Mouse (Mus musculus) ovary, adult 2 months (tissue): Measurements from ENCODE around the gene Mettl23. TPM values are rescaled to one million over a fixed set of nuclear protein-coding genes. Genes with fewer than 3 reads are reported as not detected.

ENCODE experiments used
- polyA plus RNA-seq: library from polyadenylated mRNA; depleted of rRNA; stranded (reverse); fragments of >200 nt; gene quantifications from 2 replicates; pipeline ENCODE4 v1.2.3, GENCODE M21; 2012; rRNA removed

Gene Mettl23
- polyA plus RNA-seq, result 21.8 and 22.7 TPM in 2 replicates

GRCm38 (mm10) chr11:116843261-116844233 lies at the start of gene Mettl23, which contains the start of gene Jmjd6:
Gene Mettl23, plus strand, starts transcription at chr11:116843278.
Gene Jmjd6, minus strand, starts transcription at chr11:116843449.

GRCm38 (mm10) chr11:116827534-116828165 lies 15.4 kb upstream of the Mettl23 start, which contains the start of gene Mxra7:
Gene Mxra7, minus strand, starts transcription at chr11:116828046.

GRCm38 (mm10) chr11:116852291-116852890 lies 9.3 kb downstream of the Mettl23 start, which contains the start of gene Mfsd11:
Gene Mfsd11, plus strand, starts transcription at chr11:116852440.

DNA sequence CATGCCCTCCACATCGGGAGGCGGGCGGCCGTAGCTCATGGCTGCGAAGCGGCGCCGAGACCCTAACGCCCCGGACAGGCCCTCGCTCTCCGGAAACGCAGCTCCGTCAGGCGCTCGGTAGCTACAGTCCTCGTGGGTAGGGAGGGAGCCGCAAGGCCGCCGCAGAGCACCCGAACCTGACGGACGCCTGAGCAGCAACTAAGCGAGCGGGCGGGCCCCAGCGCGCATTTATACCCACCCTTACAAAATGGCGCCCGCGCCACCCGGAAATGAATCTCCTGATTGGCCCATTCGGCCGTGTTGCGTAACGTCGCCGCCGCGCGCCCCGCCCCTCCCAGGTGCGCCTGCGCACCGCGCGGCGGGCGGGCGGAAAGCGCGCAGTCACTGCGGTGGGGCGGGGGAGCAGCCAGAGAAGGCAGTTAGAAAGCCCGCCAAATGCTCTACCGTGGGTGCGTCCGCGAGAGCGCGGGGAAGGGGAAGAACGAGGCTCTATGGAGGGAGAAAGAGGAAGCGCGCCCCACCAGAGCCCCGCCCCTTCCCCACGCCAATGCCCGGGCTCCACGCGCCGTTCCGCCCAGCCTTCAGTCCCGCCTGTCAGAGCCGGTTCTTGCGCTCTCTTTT lies 9.9 kb downstream of the Mettl23 start, which contains the start of gene Srsf2:
Srsf2 (minus strand) TSS at position 204 of the 621 bp plus-strand sequence.

Other genes starting within 250 kb of the Mettl23 start
- gene Rhbdf2, start 216.3 kb upstream of the Mettl23 start, polyA plus RNA-seq, result 94.1 and 97.8 TPM in 2 replicates
- 19.7 and 23.3 TPM in 2 replicates for gene Prcd, start 189.7 kb upstream of the Mettl23 start, polyA plus RNA-seq
- 128 and 135 TPM in 2 replicates for gene Cygb, start 189.0 kb upstream of the Mettl23 start, polyA plus RNA-seq
- gene St6galnac1, start 67.8 kb upstream of the Mettl23 start, polyA plus RNA-seq, result 0.10 and 0.24 TPM in 2 replicates
- gene Mxra7, start 15.2 kb upstream of the Mettl23 start, polyA plus RNA-seq, result 110 and 217 TPM in 2 replicates
- 34.6 and 37.0 TPM in 2 replicates for gene Jmjd6, start 171 bp downstream of the Mettl23 start, polyA plus RNA-seq
- 32.6 and 33.4 TPM in 2 replicates for gene Mfsd11, start 9.2 kb downstream of the Mettl23 start, polyA plus RNA-seq
- 1,242 and 1,559 TPM in 2 replicates for gene Srsf2, start 9.8 kb downstream of the Mettl23 start, polyA plus RNA-seq
- 0.40 and 0.52 TPM in 2 replicates for gene Mgat5b, start 75.6 kb downstream of the Mettl23 start, polyA plus RNA-seq